Mouse (Mus musculus): ENCODE measurements at regions not wholly inside any gene's neighbourhood (a gene's known extent, or its start where the extent isn't known, plus 50 kb on each side); places are given as distances from the start of the nearest gene placed in this dataset.

- DNase-seq, result no peak
These were observed 84.5 kb upstream of the Smim23 start for GRCm38 (mm10) chr11:32908723-32909411.

- DNase-seq, result no peak
These were observed 83.3 kb upstream of the Smim23 start for GRCm38 (mm10) chr11:32907520-32908233.

- no peak for DNase-seq
These were observed 79.6 kb upstream of the Smim23 start for GRCm38 (mm10) chr11:32903970-32904369.

DNA sequence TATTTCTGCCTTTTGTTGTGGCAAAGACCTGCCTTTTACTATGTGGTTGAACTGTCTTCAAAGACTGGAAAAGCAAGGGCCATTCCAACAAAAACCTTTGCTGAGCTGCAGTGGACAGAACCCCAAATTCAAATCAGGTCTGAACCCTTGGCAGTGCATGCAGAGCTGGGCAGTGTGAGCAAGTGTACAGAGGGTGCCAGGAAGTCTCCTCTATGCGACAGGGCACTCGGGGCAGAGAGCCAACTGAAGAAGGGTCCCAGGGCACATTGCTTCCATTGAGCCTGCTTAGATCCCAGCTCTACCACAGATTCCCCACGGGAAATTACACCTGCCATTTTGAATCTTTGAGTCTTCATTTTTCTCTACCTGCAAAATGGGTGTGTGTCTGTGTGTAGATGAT, 79.0 kb upstream of the Smim23 start:
- no peak for DNase-seq

GRCm38 (mm10) chr11:32902923-32903322, 78.5 kb upstream of the Smim23 start:
- DNase-seq, result no peak

DNA sequence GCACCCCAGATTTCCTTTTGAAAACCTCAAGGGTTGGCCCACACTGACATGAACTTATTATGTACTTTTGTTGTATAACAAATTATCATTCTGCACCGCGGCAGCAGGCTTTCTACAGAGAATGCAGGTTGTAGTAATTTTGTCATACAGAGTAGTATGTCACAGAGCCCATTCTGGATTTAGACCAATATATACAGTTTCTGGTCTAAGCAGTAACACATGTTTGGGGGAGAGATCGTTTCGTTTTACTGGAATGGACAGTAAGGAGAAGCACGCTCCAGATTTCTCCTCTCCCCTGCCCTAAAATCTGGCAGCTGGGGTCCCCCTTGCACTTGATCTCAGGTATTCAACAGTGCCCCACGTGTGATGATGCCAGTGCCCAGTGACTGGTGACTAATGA, 76.0 kb upstream of the Smim23 start:
- no peak for DNase-seq

DNA sequence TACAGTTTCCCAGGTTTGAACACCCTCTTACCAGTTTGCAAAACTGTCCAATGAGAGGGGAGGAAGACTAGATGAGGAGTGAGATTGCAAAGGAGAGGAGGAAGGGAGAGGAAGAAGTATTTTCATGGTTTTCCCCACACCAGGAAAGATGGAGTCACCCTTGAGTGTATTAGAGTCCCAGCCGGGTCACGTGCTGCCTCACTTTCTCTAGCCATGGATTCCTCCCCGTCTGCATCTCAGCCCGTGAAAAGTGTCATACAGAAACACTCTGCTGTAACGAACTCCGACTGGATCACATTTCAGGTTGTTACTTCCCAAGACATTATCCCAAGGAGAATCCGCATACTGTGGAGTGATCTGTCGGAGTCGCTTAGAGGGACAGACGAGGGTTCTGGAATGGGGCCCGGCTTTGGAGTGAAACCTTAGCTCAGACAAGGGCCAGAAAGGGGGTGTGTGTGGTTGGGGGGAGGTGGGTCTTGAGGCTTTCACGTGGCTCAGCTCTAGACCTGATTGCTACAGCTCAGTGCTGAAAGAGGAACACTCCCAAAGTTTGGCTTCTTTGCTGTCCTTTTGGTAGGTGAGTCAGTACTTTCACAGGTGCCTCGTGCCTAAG, 75.3 kb upstream of the Smim23 start:
- no peak for DNase-seq

- DNase-seq, result no peak
These were observed 71.0 kb upstream of the Smim23 start for GRCm38 (mm10) chr11:32895400-32895799.

DNA sequence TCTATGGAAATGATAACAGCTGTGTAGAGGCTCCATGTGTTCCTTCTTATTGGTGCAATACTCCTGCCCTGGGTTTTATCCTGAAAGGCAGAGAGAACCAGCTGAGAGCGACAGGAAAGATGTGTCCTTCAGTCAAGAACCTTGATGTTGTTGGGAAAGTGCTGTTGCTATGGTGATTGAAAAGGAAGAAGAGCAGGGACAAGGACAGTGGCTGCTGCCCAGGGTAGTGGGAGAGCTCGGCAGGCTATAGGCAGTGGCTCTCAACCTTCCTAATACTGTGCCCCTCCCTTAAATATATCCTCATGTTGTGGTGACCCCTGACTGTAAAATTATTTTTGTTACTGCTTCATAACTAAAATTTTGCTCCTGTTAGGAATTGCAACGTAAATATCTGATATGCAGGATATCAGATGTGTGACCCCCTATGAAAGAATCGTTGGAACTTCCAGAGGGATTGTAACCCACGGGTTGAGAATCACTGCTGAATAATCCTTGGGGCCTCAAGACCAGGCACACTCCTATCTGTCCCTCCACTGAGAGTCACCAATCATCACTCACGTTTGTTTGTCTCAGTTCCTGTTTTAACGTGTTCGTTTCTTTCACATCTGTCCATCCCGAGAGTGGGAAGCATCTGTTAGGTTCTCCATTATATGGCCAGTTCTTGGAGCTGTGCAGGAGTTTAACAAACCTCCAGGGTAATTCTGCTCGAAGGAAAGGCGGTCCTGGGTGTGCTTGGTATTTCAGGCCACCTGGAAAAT, 68.9 kb upstream of the Smim23 start:
- DNase-seq, result no peak

- DNase-seq, result no peak
These were observed 68.1 kb upstream of the Smim23 start for GRCm38 (mm10) chr11:32892496-32892895.

DNA sequence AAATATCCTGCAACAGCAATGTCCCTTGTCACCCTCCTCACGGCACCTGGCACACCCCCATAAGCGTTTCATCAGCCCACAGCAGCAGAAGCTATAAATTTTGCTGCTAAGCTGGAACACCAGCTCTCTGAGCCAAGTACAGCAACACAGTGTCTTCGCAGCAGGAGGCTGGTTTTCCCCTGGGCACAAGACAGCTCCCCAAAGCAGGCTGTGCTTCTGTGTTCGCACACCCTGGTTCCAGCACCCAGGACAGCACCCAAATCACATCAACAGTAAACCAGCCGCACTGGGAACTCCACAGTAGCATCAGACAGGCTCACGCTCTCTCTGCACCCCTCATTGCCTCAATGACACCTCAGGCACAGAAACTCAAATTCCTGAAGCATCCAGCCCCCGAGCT, 64.8 kb upstream of the Smim23 start:
- DNase-seq, result peak; percentile 36

GRCm38 (mm10) chr11:32884744-32885143, 60.3 kb upstream of the Smim23 start:
- DNase-seq, result no peak

- DNase-seq, result no peak
These were observed 58.9 kb upstream of the Smim23 start for GRCm38 (mm10) chr11:32883062-32883852.

DNA sequence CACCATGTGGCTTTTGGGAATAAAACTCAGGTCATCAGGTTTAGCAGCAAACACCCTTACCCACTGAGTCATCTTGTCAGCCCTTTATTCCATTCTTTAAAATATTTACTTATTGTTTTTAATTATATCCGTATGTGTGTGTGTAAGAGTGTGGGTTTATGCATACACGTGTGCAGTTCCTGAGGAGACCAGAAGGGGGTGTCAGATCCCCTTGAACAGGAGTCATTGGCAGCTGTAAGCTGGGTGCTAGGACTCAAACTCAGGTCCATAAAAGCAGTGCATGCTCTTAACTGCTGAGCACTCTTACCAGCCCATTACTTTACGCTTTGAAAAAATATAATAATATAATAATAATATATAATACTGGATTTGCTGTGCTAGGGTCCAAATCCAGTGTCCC, 54.6 kb upstream of the Smim23 start:
- DNase-seq, result no peak

Small RNAs in the stretch of these regions (microRNA-seq; reads per million reads assigned to microRNA genes)
- gene Gm26052, result 0 reads per million in 2 experiments
